Mouse (Mus musculus) layer of hippocampus, postnatal 25 days (tissue): Measurements from ENCODE around the gene Kcnab1. TPM values are rescaled to one million over a fixed set of nuclear protein-coding genes. Genes with fewer than 3 reads are reported as not detected.
A peak's percentile ranks its signal among the peaks of the same experiment; 100 is the strongest.

Experiments used
- DNase-seq, 2 experiments: peaks; one replicate each; pipeline ENCODE4 v3.0.0; 2022; ENCODE audit warnings: mixed read lengths in 2 of 2, low spot score in 1 of 2; ENCODE audit errors: extremely low spot score in 1 of 2
- total RNA-seq, 2 experiments: library from RNA; stranded (reverse); gene quantifications; 2 replicates each; pipeline ENCODE4 v1.2.3; 2021

The Kcnab1 gene
- total RNA-seq, result 100 to 1,000 TPM; 160 to 161 TPM

GRCm38 (mm10) chr3:65108945-65109921, at the start of gene Kcnab1:
TSS of gene Kcnab1 (plus strand) at chr3:65109384.
- DNase-seq, result peak; percentile 49 to 51

GRCm38 (mm10) chr3:65088295-65088694, 20.9 kb upstream of the Kcnab1 start:
- DNase-seq, result no peak

- DNase-seq, result no peak
Measured at GRCm38 (mm10) chr3:65104117-65104516, 5.1 kb upstream of the Kcnab1 start.

GRCm38 (mm10) chr3:65110190-65110589, 1.0 kb downstream of the Kcnab1 start:
- no peak for DNase-seq

- DNase-seq, result no peak
Measured at GRCm38 (mm10) chr3:65111176-65111575, 2.0 kb downstream of the Kcnab1 start.

GRCm38 (mm10) chr3:65115164-65115563, 6.0 kb downstream of the Kcnab1 start:
- no peak for DNase-seq

- DNase-seq, result no peak
Measured at GRCm38 (mm10) chr3:65116958-65117357, 7.8 kb downstream of the Kcnab1 start.

GRCm38 (mm10) chr3:65117365-65117764, 8.2 kb downstream of the Kcnab1 start:
- no peak for DNase-seq

GRCm38 (mm10) chr3:65124975-65125374, 15.8 kb downstream of the Kcnab1 start:
- DNase-seq, result peak in 1 of 2 experiments; percentile 56

GRCm38 (mm10) chr3:65129625-65130024, 20.4 kb downstream of the Kcnab1 start:
- DNase-seq, result no peak

GRCm38 (mm10) chr3:65134931-65135330, 25.7 kb downstream of the Kcnab1 start:
- no peak for DNase-seq

GRCm38 (mm10) chr3:65136897-65137296, 27.7 kb downstream of the Kcnab1 start:
- DNase-seq, result no peak

GRCm38 (mm10) chr3:65138739-65139138, 29.6 kb downstream of the Kcnab1 start:
- DNase-seq, result no peak

GRCm38 (mm10) chr3:65145152-65145551, 36.0 kb downstream of the Kcnab1 start:
- no peak for DNase-seq

- no peak for DNase-seq
Measured at GRCm38 (mm10) chr3:65151808-65152207, 42.6 kb downstream of the Kcnab1 start.

- no peak for DNase-seq
Measured at GRCm38 (mm10) chr3:65172964-65173363, 63.8 kb downstream of the Kcnab1 start.

- no peak for DNase-seq
Measured at GRCm38 (mm10) chr3:65174564-65174963, 65.4 kb downstream of the Kcnab1 start.

GRCm38 (mm10) chr3:65175819-65176218, 66.6 kb downstream of the Kcnab1 start:
- no peak for DNase-seq

GRCm38 (mm10) chr3:65176846-65177245, 67.7 kb downstream of the Kcnab1 start:
- DNase-seq, result no peak

- DNase-seq, result no peak
Measured at GRCm38 (mm10) chr3:65187833-65188698, 78.9 kb downstream of the Kcnab1 start.

GRCm38 (mm10) chr3:65200611-65201010, 91.4 kb downstream of the Kcnab1 start:
- no peak for DNase-seq
